Mouse (Mus musculus): ENCODE measurements around the gene Spata31d1d.
A peak's percentile ranks its signal among the peaks of the same experiment; 100 is the strongest.
"Not testable (repeated sequence)": the region's sequence is repeated elsewhere in the genome, so short reads cannot be mapped to it uniquely, and the experiment has no call there.

Gene Spata31d1d

GRCm38 (mm10) chr13:59733936-59734335, 2.4 kb upstream of the Spata31d1d start:
- DNase-seq (ENCODE audit: extremely low spot score, low read depth, low spot score), result no peak

- peak; percentile 75 for DNase-seq (ENCODE audit: extremely low spot score, low read depth, low spot score)
These were observed 3.0 kb downstream of the Spata31d1d start for GRCm38 (mm10) chr13:59728378-59729093.

GRCm38 (mm10) chr13:59726139-59726867, 5.2 kb downstream of the Spata31d1d start:
- DNase-seq (ENCODE audit: extremely low spot score, low read depth, low spot score), result no peak

- not testable (repeated sequence) for DNase-seq (ENCODE audit: extremely low spot score, low read depth, low spot score)
These were observed 9.5 kb downstream of the Spata31d1d start for GRCm38 (mm10) chr13:59722089-59722488.

- no peak for DNase-seq (ENCODE audit: extremely low spot score, low read depth, low spot score)
These were observed 12.1 kb downstream of the Spata31d1d start for GRCm38 (mm10) chr13:59719475-59719874.

- not testable (repeated sequence) for DNase-seq (ENCODE audit: extremely low spot score, low read depth, low spot score)
These were observed 12.6 kb downstream of the Spata31d1d start for GRCm38 (mm10) chr13:59718857-59719440.

GRCm38 (mm10) chr13:59713710-59714109, 17.8 kb downstream of the Spata31d1d start:
- DNase-seq (ENCODE audit: extremely low spot score, low read depth, low spot score), result no peak

- not testable (repeated sequence) for DNase-seq (ENCODE audit: extremely low spot score, low read depth, low spot score)
These were observed 19.6 kb downstream of the Spata31d1d start, which contains the start of gene Spata31d1b for GRCm38 (mm10) chr13:59711984-59712383. Gene Spata31d1b, plus strand, starts transcription at chr13:59712284.

- DNase-seq (ENCODE audit: extremely low spot score, low read depth, low spot score), result no peak
These were observed 21.3 kb downstream of the Spata31d1d start, which contains the start of gene Spata31d1a for GRCm38 (mm10) chr13:59710230-59710629. Gene Spata31d1a, minus strand, starts transcription at chr13:59710330.

- DNase-seq (ENCODE audit: extremely low spot score, low read depth, low spot score), result no peak
These were observed 27.0 kb downstream of the Spata31d1d start for GRCm38 (mm10) chr13:59704562-59704961.

- no peak for DNase-seq (ENCODE audit: extremely low spot score, low read depth, low spot score)
These were observed 28.0 kb downstream of the Spata31d1d start for GRCm38 (mm10) chr13:59703514-59703913.

GRCm38 (mm10) chr13:59700137-59700536, 31.4 kb downstream of the Spata31d1d start:
- not testable (repeated sequence) for DNase-seq (ENCODE audit: extremely low spot score, low read depth, low spot score)

- no peak for DNase-seq (ENCODE audit: extremely low spot score, low read depth, low spot score)
These were observed 32.4 kb downstream of the Spata31d1d start for GRCm38 (mm10) chr13:59699131-59699530.

GRCm38 (mm10) chr13:59695781-59696180, 35.8 kb downstream of the Spata31d1d start:
- DNase-seq (ENCODE audit: extremely low spot score, low read depth, low spot score), result no peak

- no peak for DNase-seq (ENCODE audit: extremely low spot score, low read depth, low spot score)
These were observed 37.5 kb downstream of the Spata31d1d start, which contains the start of gene 4921517D22Rik for GRCm38 (mm10) chr13:59694008-59694407. Gene 4921517D22Rik, minus strand, starts transcription at chr13:59694108.

GRCm38 (mm10) chr13:59691478-59691877, 40.1 kb downstream of the Spata31d1d start:
- no peak for DNase-seq (ENCODE audit: extremely low spot score, low read depth, low spot score)

GRCm38 (mm10) chr13:59690576-59690975, 41.0 kb downstream of the Spata31d1d start:
- no peak for DNase-seq (ENCODE audit: extremely low spot score, low read depth, low spot score)

- DNase-seq (ENCODE audit: extremely low spot score, low read depth, low spot score), result no peak
These were observed 41.7 kb downstream of the Spata31d1d start for GRCm38 (mm10) chr13:59689843-59690242.

- no peak for DNase-seq (ENCODE audit: extremely low spot score, low read depth, low spot score)
These were observed 42.2 kb downstream of the Spata31d1d start for GRCm38 (mm10) chr13:59689313-59689712.

- DNase-seq (ENCODE audit: extremely low spot score, low read depth, low spot score), result no peak
These were observed 43.2 kb downstream of the Spata31d1d start for GRCm38 (mm10) chr13:59688338-59688770.

GRCm38 (mm10) chr13:59685236-59685635, 46.3 kb downstream of the Spata31d1d start:
- DNase-seq (ENCODE audit: extremely low spot score, low read depth, low spot score), result no peak
